ENCODE assay signal across 7 mouse cellular contexts in genomic region chr17:73008901-73009300, GRCm38 (mm10).
DNase-seq lines count a peak whose midpoint lies in the region; ATAC-seq and TF ChIP-seq lines count a peak whose summit lies in the region.

No protein-coding gene starts in this region.

- no peak overlapping the region for H3K4me3 ChIP-seq in embryonic facial prominence, embryonic 15.5 days (replicated peaks)
- no peak overlapping the region for H3K4me3 ChIP-seq in intestine, postnatal 0 days (ENCODE audit: low read depth, low read length)
- H3K4me3 ChIP-seq in lung, adult 2 months (replicated peaks; ENCODE audit: extremely low read depth, low read depth, low read length) = no peak overlapping the region

- peak overlapping the region; percentile 67; the same call in 1 of the 2 replicates for H3K27ac ChIP-seq in embryonic facial prominence, embryonic 15.5 days (replicated peaks)
- no peak overlapping the region for H3K27ac ChIP-seq in intestine, postnatal 0 days (ENCODE audit: low read depth, low read length)

- no peak overlapping the region for H3K9ac ChIP-seq in embryonic facial prominence, embryonic 15.5 days
- H3K9ac ChIP-seq in intestine, postnatal 0 days (ENCODE audit: low read depth, low read length) = no peak overlapping the region

- no peaks in the 10 kb centered on the region for H3K27me3 ChIP-seq in embryonic facial prominence, embryonic 15.5 days
- no peaks in the 10 kb centered on the region for H3K27me3 ChIP-seq in intestine, postnatal 0 days (replicated peaks; ENCODE audit: control insufficient read depth, insufficient read depth, low read length)

- DNase-seq in 3T3-L1 (ENCODE audit: low read depth, low spot score) = peak; percentile 80
- DNase-seq in A20 (ENCODE audit: low read depth, low spot score) = peak; percentile 72
- DNase-seq in adrenal gland, postnatal 36 days = peak; percentile 65 to 76
- peak; percentile 69 for DNase-seq in lung, adult 2 months
- DNase-seq in right cerebral cortex, postnatal 4 days = peak; percentile 37

- no peak overlapping the region for H3K4me2 ChIP-seq in embryonic facial prominence, embryonic 15.5 days (replicated peaks)
- H3K4me2 ChIP-seq in intestine, postnatal 0 days (replicated peaks; ENCODE audit: low read depth) = no peak overlapping the region

- no peaks in the 10 kb centered on the region for H3K36me3 ChIP-seq in embryonic facial prominence, embryonic 15.5 days
- no peaks in the 10 kb centered on the region for H3K36me3 ChIP-seq in intestine, postnatal 0 days (ENCODE audit: control insufficient read depth, insufficient read depth)

- ATAC-seq in embryonic facial prominence, embryonic 15.5 days (ENCODE audit: insufficient number of reproducible peaks, low FRiP score, low TSS enrichment, low read depth) = no peak
- no peak for ATAC-seq in intestine, postnatal 0 days

- TF ChIP-seq POLR2A in lung, adult 2 months (IDR thresholded peaks at IDR 0.05; ENCODE audit: borderline replicate concordance, extremely low read depth, low read depth, low read length) = no peak

- no peaks in the 10 kb centered on the region for H3K9me3 ChIP-seq in embryonic facial prominence, embryonic 15.5 days (replicated peaks)
- no peaks in the 10 kb centered on the region for H3K9me3 ChIP-seq in intestine, postnatal 0 days (ENCODE audit: control insufficient read depth)

- H3K4me1 ChIP-seq in embryonic facial prominence, embryonic 15.5 days = peaks cover 14% of the 10 kb centered on the region
- H3K4me1 ChIP-seq in intestine, postnatal 0 days (replicated peaks; ENCODE audit: control insufficient read depth, insufficient read depth, low read length) = no peaks in the 10 kb centered on the region
- H3K4me1 ChIP-seq in lung, adult 2 months (ENCODE audit: control insufficient read depth, insufficient read depth, low read length) = peaks cover 15% of the 10 kb centered on the region

- TF ChIP-seq CTCF in intestine, postnatal 0 days (IDR thresholded peaks at IDR 0.05; ENCODE audit: low read depth) = peak; percentile 87
- TF ChIP-seq CTCF in lung, adult 2 months (IDR thresholded peaks at IDR 0.05; ENCODE audit: insufficient read depth, low read length) = peak; percentile 83

- 52% methylated on average over 4 of the region's 4 CpGs for WGBS in embryonic facial prominence, embryonic 15.5 days
- WGBS in intestine, postnatal 0 days = 55% methylated on average over 4 of the region's 4 CpGs
- 50% methylated on average over 4 of the region's 4 CpGs for WGBS in lung, adult 2 months
